Mouse (Mus musculus): ENCODE measurements at regions not wholly inside any gene's neighbourhood (a gene's known extent, or its start where the extent isn't known, plus 50 kb on each side); places are given as distances from the start of the nearest gene placed in this dataset.

DNA sequence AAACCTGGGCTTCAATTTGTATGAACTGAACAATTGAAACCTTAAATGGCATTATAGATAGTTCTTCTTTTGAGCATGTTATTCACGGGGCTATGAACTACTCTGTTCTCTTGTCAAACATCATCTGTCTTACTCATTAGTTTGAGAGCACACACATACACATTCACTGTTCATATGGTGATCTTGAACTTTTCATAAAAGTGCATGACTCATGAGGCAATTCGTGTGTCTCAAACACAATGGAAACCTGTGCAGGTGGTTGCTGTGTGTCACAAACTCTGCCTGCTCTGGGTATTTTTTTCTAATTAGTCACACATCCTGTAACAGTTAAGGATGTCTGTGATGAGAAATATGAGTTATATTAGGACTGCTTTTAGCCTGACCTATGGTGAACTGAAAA, 79.8 kb upstream of the Itprid2 start:
- TF ChIP-seq POLR2A (IDR thresholded peaks at IDR 0.05; ENCODE audit: low read depth, low read length) (no peak), CTCF (conservative IDR thresholded peaks at IDR 0.05; ENCODE audit: insufficient read depth, insufficient read length, low read depth, low read length) (no peak)
